Mouse (Mus musculus): ENCODE measurements around the gene Reln.

The Reln gene

GRCm38 (mm10) chr5:21983021-21983667 is 361.4 kb downstream of the Reln start:
- no peak for DNase-seq

GRCm38 (mm10) chr5:21981216-21981615 is 363.3 kb downstream of the Reln start:
- no peak for DNase-seq

GRCm38 (mm10) chr5:21980544-21980943 is 364.0 kb downstream of the Reln start:
- no peak for DNase-seq

- DNase-seq: no peak
Measured at GRCm38 (mm10) chr5:21973266-21974010, 371.1 kb downstream of the Reln start.

- peak; percentile 38 to 67 for DNase-seq
Measured at GRCm38 (mm10) chr5:21961796-21962195, 382.7 kb downstream of the Reln start.

GRCm38 (mm10) chr5:21960151-21960550 is 384.4 kb downstream of the Reln start:
- DNase-seq: peak; percentile 31 to 74

- peak in 1 of 2 experiments; percentile 25 for DNase-seq
Measured at GRCm38 (mm10) chr5:21957586-21957985, 386.9 kb downstream of the Reln start.

GRCm38 (mm10) chr5:21957061-21957460 is 387.4 kb downstream of the Reln start:
- no peak for DNase-seq

- no peak for DNase-seq
Measured at GRCm38 (mm10) chr5:21949507-21949897, 395.0 kb downstream of the Reln start.

- no peak for DNase-seq
Measured at GRCm38 (mm10) chr5:21948736-21949506, 395.6 kb downstream of the Reln start.

GRCm38 (mm10) chr5:21947610-21948381 is 396.7 kb downstream of the Reln start:
- peak in 1 of 2 experiments; percentile 35 for DNase-seq

- no peak for DNase-seq
Measured at GRCm38 (mm10) chr5:21944579-21944978, 399.9 kb downstream of the Reln start.

GRCm38 (mm10) chr5:21939405-21939804 is 405.1 kb downstream of the Reln start:
- DNase-seq: no peak

- peak in 1 of 2 experiments; percentile 5 for DNase-seq
Measured at GRCm38 (mm10) chr5:21938138-21938537, 406.4 kb downstream of the Reln start.

- no peak for DNase-seq
Measured at GRCm38 (mm10) chr5:21936627-21937026, 407.9 kb downstream of the Reln start.

- no peak for DNase-seq
Measured at GRCm38 (mm10) chr5:21936096-21936495, 408.4 kb downstream of the Reln start.

GRCm38 (mm10) chr5:21934811-21935396 is 409.6 kb downstream of the Reln start:
- no peak for DNase-seq

GRCm38 (mm10) chr5:21934173-21934698 is 410.3 kb downstream of the Reln start:
- no peak for DNase-seq

GRCm38 (mm10) chr5:21933340-21934075 is 411.0 kb downstream of the Reln start:
- DNase-seq: peak in 1 of 2 experiments; percentile 27

GRCm38 (mm10) chr5:21931151-21931550 is 413.4 kb downstream of the Reln start:
- no peak for DNase-seq

GRCm38 (mm10) chr5:21920310-21920709 is 424.2 kb downstream of the Reln start:
- DNase-seq: no peak

Data from kidney, postnatal 25 days (tissue).